Mouse (Mus musculus) myocyte (in vitro differentiated cells): ENCODE data around the gene Ldlr.

ENCODE experiments used
- CEBPB ChIP-seq: IDR thresholded peaks from 2 replicates; pipeline ENCODE4 v1.6.1; 2011; ENCODE audit warnings: mild to moderate bottlenecking, moderate library complexity; ENCODE audit not compliant: poor library complexity, insufficient read depth, severe bottlenecking
- MAX ChIP-seq: IDR thresholded peaks from one replicate; pipeline ENCODE4 v1.6.1; 2011; ENCODE audit warnings: low read depth, mild to moderate bottlenecking, control low read depth
- MYOG ChIP-seq, 3 experiments: IDR thresholded peaks; one replicate each; pipeline ENCODE4 v1.6.1; 2011; ENCODE audit warnings: control low read depth in 2 of 3, low read depth in 2 of 3, mild to moderate bottlenecking in 2 of 3; ENCODE audit not compliant: insufficient read length in 2 of 3, control insufficient read depth in 1 of 3, insufficient read depth in 1 of 3
- POLR2A ChIP-seq: IDR thresholded peaks from one replicate; pipeline ENCODE4 v1.6.1; 2011; ENCODE audit warnings: low read depth, mild to moderate bottlenecking, control low read depth, moderate library complexity; ENCODE audit not compliant: insufficient read length
- POLR2AphosphoS2 ChIP-seq: IDR thresholded peaks from one replicate; pipeline ENCODE4 v1.6.1; 2011; ENCODE audit warnings: low read depth, control low read depth; ENCODE audit not compliant: insufficient read length
- SRF ChIP-seq: IDR thresholded peaks from one replicate; pipeline ENCODE4 v1.6.1; 2011; ENCODE audit warnings: low read depth; ENCODE audit not compliant: control insufficient read depth, insufficient read length
- TCF12 ChIP-seq: IDR thresholded peaks from one replicate; pipeline ENCODE4 v1.6.1; 2011; ENCODE audit warnings: mild to moderate bottlenecking, control low read depth; ENCODE audit not compliant: poor library complexity, insufficient read depth, severe bottlenecking
- TCF3 ChIP-seq: IDR thresholded peaks from one replicate; pipeline ENCODE4 v1.6.1; 2011; ENCODE audit warnings: low read depth, control low read depth; ENCODE audit not compliant: insufficient read length
- USF1 ChIP-seq: IDR thresholded peaks from one replicate; pipeline ENCODE4 v1.6.1; 2011; ENCODE audit warnings: low read depth, mild to moderate bottlenecking, control low read depth, moderate library complexity

GRCm38 (mm10) chr9:21738776-21739175, 15.5 kb downstream of the Ldlr start:
- TF ChIP-seq USF1 (no peak), MAX (no peak), CEBPB (no peak), TCF3 (no peak), POLR2A (no peak), POLR2AphosphoS2 (no peak), TCF12 (no peak), SRF (no peak), MYOG (IDR thresholded peaks at IDR 0.05; ENCODE audit: control insufficient read depth in 1 of 3, insufficient read depth in 1 of 3, insufficient read length in 2 of 3, low read depth in 2 of 3) (no peak)
